Mouse (Mus musculus) limb, embryonic 13.5 days (tissue): ENCODE results near the gene Kcnk13. TPM values are rescaled to one million over a fixed set of nuclear protein-coding genes. Genes with fewer than 3 reads are reported as not detected.

Experiments
- ATAC-seq: fragments of 200-750 bp; cut with Nextera tagmentation; 2 replicates; pipeline ENCODE4 v1.8.0; 2017; ENCODE audit warnings: low read depth, moderate number of reproducible peaks, moderate TSS enrichment; ENCODE audit not compliant: low FRiP score
- H3K27ac ChIP-seq: fragments of 300-500 bp; sonication (generic); 2 replicates; pipeline ENCODE4 v1.5.1; 2015; ENCODE audit warnings: inconsistent platforms, mild to moderate bottlenecking, moderate library complexity
- H3K27me3 ChIP-seq: fragments of 300-500 bp; sonication (generic); 2 replicates; pipeline ENCODE4 v1.6.1; 2015; ENCODE audit warnings: mild to moderate bottlenecking, inconsistent platforms
- H3K36me3 ChIP-seq: fragments of 300-500 bp; sonication (generic); 2 replicates; pipeline ENCODE4 v1.6.1; 2015; ENCODE audit warnings: inconsistent platforms, mild to moderate bottlenecking, moderate library complexity
- H3K4me1 ChIP-seq: fragments of 300-500 bp; sonication (generic); 2 replicates; pipeline ENCODE4 v1.6.1; 2015; ENCODE audit warnings: inconsistent platforms
- H3K4me2 ChIP-seq: fragments of 300-500 bp; sonication (generic); replicated peaks from 2 replicates; pipeline ENCODE4 v1.6.1; 2015; ENCODE audit warnings: inconsistent platforms, mild to moderate bottlenecking, moderate library complexity
- H3K4me3 ChIP-seq: fragments of 300-500 bp; sonication (generic); 2 replicates; pipeline ENCODE4 v1.5.1; 2015; ENCODE audit warnings: moderate library complexity, mild to moderate bottlenecking, inconsistent platforms
- H3K9ac ChIP-seq: fragments of 300-500 bp; sonication (generic); 2 replicates; pipeline ENCODE4 v1.6.1; 2015; ENCODE audit warnings: mild to moderate bottlenecking, inconsistent platforms
- H3K9me3 ChIP-seq: fragments of 300-500 bp; sonication (generic); 2 replicates; pipeline ENCODE4 v1.6.1; 2016; ENCODE audit warnings: inconsistent platforms
- WGBS: fragments of 180-500 bp; shearing (Covaris S2); methylation state at CpG from one replicate; pipeline ENCODE4 v1.1.7; 2015; 5-methylcytosine and 5-hydroxymethylcytosine counted together
- microRNA-seq: library from miRNA; unstranded; fragments of <30 nt; microRNA quantifications from one replicate; pipeline ENCODE4, GENCODE M21; 2016
- polyA plus RNA-seq: library from polyadenylated mRNA; unstranded; fragments of >200 nt; fragmentation: Nextera tagmentation; extraction: Ambion mirVana; gene quantifications from 2 replicates; pipeline ENCODE4 v1.2.1, GENCODE M21; 2015

Gene Kcnk13
- polyA plus RNA-seq, 1 experiment from 2014 or later = 2.4 TPM

DNA sequence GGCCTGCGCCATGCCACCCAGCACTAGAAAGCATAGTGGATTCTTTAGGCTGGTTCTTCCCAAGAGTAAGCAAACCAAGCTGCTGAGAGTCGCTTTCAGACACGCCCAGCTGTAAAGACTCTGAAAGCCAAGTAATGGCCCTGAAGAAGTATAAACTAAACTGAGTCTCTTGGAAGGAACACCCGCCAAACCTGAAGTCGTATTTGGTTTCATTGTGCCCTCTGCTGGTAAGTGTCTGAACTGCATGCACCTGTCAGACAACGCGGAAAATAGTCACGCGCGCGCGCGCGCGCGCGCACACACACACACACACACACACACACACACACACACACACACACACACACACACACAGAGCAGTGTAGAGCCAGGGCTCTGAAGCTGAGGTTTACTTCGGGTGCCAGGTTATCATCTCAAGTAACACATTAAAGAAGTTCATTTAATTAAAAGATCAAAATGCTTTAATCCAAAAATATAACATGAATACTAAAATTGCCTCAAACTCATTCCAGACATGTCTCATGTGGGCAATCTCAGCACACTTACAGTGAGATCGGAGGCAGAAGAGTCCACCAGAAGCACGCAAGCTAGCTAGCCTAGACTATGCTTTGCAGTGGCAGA lies 142.1 kb downstream of the Kcnk13 start:
- Histone ChIP-seq H3K9ac (no peak overlapping the region), H3K4me1 (peaks cover 7% of the 10 kb centered on the region), H3K4me3 (no peak overlapping the region), H3K4me2 (no peak overlapping the region), H3K27ac (no peak overlapping the region), H3K36me3 (peaks cover under 1% of the 10 kb centered on the region; the same call in 1 of the 2 replicates), H3K9me3 (no peaks in the 10 kb centered on the region), H3K27me3 (0 out of 2 replicates have a peak, but pooled peaks cover 3% of the 10 kb centered on the region)
- WGBS = 23% methylated on average over 10 of the region's 20 CpGs
- no peak for ATAC-seq

DNA sequence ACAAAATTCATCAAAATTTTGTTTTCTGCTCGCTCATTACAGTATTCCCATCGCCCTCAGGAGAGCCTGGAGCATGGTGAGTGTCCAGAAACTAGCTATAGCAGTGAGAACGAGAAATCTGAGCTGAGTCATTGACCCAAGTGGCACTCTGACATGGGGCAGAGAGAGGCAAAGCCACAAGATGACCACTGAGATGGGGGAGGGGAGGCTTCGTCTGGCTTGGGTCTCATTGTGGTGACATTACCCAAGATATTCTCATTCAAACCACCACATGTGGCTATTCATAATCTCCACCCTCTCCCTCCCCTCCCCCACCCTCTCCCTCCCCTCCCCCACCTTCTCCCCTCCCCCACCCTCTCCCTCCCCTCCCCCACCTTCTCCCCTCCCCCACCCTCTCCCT lies 143.1 kb downstream of the Kcnk13 start:
- Histone ChIP-seq H3K27ac (no peak overlapping the region), H3K9me3 (no peaks in the 10 kb centered on the region), H3K4me1 (peaks cover 10% of the 10 kb centered on the region), H3K9ac (no peak overlapping the region), H3K27me3 (0 out of 2 replicates have a peak, but pooled peaks cover 3% of the 10 kb centered on the region), H3K4me2 (no peak overlapping the region), H3K36me3 (peaks cover 11% of the 10 kb centered on the region), H3K4me3 (no peak overlapping the region)
- no peak for ATAC-seq
- 59% methylated on average over 4 of the region's 4 CpGs for WGBS

DNA sequence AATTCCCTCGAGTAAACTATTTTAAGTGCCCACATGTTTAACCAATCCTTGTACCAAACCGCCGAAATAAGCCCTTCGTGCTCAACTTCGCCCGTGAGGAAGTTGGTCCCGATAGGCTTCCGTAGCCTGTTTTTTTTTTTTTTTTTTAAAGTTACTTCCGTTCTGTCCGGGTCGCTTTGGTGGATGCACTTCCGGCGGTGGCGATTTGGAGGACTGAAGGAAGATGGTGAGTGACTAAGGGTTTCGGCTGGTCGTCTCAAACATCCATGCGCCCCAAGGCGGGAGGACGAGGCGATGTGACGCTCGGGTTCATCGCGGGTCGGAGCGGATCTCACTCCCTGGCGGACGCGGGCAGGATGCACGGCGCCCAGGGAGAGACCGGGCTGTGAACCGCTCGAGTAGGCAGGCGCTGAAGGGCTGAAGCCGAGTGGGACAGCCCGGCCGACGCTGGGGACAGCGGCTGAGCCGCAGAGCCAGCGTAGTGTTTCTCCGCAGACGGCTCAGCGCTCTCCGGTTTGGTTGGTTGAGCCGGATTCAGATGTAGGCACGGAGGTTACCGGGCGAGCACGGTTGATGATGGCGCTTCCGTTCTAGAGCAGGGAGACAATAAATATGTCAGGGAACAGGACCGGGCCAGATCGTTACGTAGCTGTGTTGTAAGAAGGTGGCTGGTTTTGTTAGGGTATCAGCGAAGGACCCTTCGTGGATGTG lies 145.8 kb downstream of the Kcnk13 start, which contains the start of gene Psmc1:
Gene Psmc1, plus strand, starts transcription at position 169 of the 711 bp plus-strand sequence.
- H3K27me3 ChIP-seq = no peaks in the 10 kb centered on the region
- no peaks in the 10 kb centered on the region for H3K9me3 ChIP-seq
- peak within 1 kb of the TSS; percentile 98 for H3K9ac ChIP-seq
- peak; percentile 79 for ATAC-seq
- WGBS = 0% methylated on average over 58 of the region's 58 CpGs
- peak within 1 kb of the TSS; percentile 87 for H3K27ac ChIP-seq
- peak within 1 kb of the TSS; percentile 89 for H3K4me2 ChIP-seq
- peaks cover 10% of the 10 kb centered on the region for H3K4me1 ChIP-seq
- H3K36me3 ChIP-seq = peaks cover 33% of the 10 kb centered on the region
- H3K4me3 ChIP-seq = peak within 1 kb of the TSS; percentile 99

Small RNAs within 50 kb of the gene (microRNA-seq; reads per million reads assigned to microRNA genes)
- gene Gm23291 = not detected

Other genes with a start within 250 kb of the Kcnk13 start
- gene Efcab11, start 80.1 kb upstream of the Kcnk13 start, polyA plus RNA-seq = 11.8 and 15.9 TPM in 2 replicates
- gene Tdp1, start 80.0 kb upstream of the Kcnk13 start, polyA plus RNA-seq = 59.5 and 62.9 TPM in 2 replicates
- gene Psmc1, start 145.7 kb downstream of the Kcnk13 start, polyA plus RNA-seq = 292 and 295 TPM in 2 replicates
- 15.2 and 15.5 TPM in 2 replicates for gene Nrde2, start 195.2 kb downstream of the Kcnk13 start, polyA plus RNA-seq
- 1,164 and 1,190 TPM in 2 replicates for gene Calm1, start 234.9 kb downstream of the Kcnk13 start, polyA plus RNA-seq